9 mouse cellular contexts compared by ENCODE assay signal in genomic region chr12:100166177-100166576, GRCm38 (mm10). TPM values are rescaled to one million over a fixed set of nuclear protein-coding genes. Genes with fewer than 3 reads are reported as not detected.
DNase-seq lines count a peak whose midpoint lies in the region; ATAC-seq lines count a peak whose summit lies in the region.
"Had no signal": no experiment of that assay in that cellular context is flagged by ENCODE, and none has a peak within 500 bp of the region (broad histone marks: within the 10 kb centered on the region; RNA-seq: fewer than 3 reads in every experiment).

No protein-coding gene starts in this region.

- no peaks in the 10 kb centered on the region for H3K27me3 ChIP-seq in forebrain, embryonic 15.5 days

- H3K4me2 ChIP-seq in forebrain, embryonic 15.5 days (replicated peaks) = no peak overlapping the region

- WGBS in forebrain, embryonic 15.5 days = 9% methylated on average over 3 of the region's 3 CpGs

- peak overlapping the region; percentile 77 for H3K27ac ChIP-seq in forebrain, embryonic 15.5 days (replicated peaks)

- H3K36me3 ChIP-seq in forebrain, embryonic 15.5 days = no peaks in the 10 kb centered on the region

- peaks cover 22% of the 10 kb centered on the region for H3K4me1 ChIP-seq in forebrain, embryonic 15.5 days

- H3K9ac ChIP-seq in forebrain, embryonic 15.5 days (replicated peaks) = no peak overlapping the region

- peak; percentile 63 for DNase-seq in layer of hippocampus, adult 11-12 months (ENCODE audit: low spot score)
- no peak for DNase-seq in layer of hippocampus, adult 9-10 months (ENCODE audit: low spot score)
- DNase-seq in ZHBTc4 (ENCODE audit: low read depth, low spot score) = peak; percentile 57
- peak; percentile 35 to 62 for DNase-seq in kidney, postnatal 36 days
- peak; percentile 59 to 72 for DNase-seq in lung, postnatal 4 days
- peak; percentile 52 to 60 for DNase-seq in right cerebral cortex, postnatal 36 days (ENCODE audit: low spot score in 2 of 2)
- DNase-seq in urinary bladder, adult 2 months (ENCODE audit: low spot score) = no peak

- no peak overlapping the region for H3K4me3 ChIP-seq in forebrain, embryonic 15.5 days
- H3K4me3 ChIP-seq: myocyte had no signal

- ATAC-seq in forebrain, embryonic 15.5 days (replicated peaks) = peak; percentile 92

- H3K9me3 ChIP-seq in forebrain, embryonic 15.5 days = no peaks in the 10 kb centered on the region

RNA-seq across cellular contexts. Expression of gene Nrde2, which starts 6.7 kb away (rescaled TPM):
- polyA plus RNA-seq in forebrain, embryonic 15.5 days (2015; fragmentation: Nextera tagmentation; extraction: Ambion mirVana) = 16.5 and 16.6 TPM in 2 replicates
- 10.0 and 12.9 TPM in 2 replicates for polyA plus RNA-seq in urinary bladder, adult 2 months (2012; rRNA removed)

RNA-seq across cellular contexts. Expression of gene Calm1, which starts 33.1 kb away (rescaled TPM):
- polyA plus RNA-seq in forebrain, embryonic 15.5 days (2015; fragmentation: Nextera tagmentation; extraction: Ambion mirVana) = 2,112 and 2,174 TPM in 2 replicates
- polyA plus RNA-seq in urinary bladder, adult 2 months (2012; rRNA removed) = 289 and 307 TPM in 2 replicates

RNA-seq across cellular contexts. Expression of gene Psmc1, which starts 56.2 kb away (rescaled TPM):
- polyA plus RNA-seq in forebrain, embryonic 15.5 days (2015; fragmentation: Nextera tagmentation; extraction: Ambion mirVana) = 272 and 277 TPM in 2 replicates
- polyA plus RNA-seq in urinary bladder, adult 2 months (2012; rRNA removed) = 108 and 118 TPM in 2 replicates

Comparison
In these comparisons a context has a peak if more than half of its experiments do, and no peak if none do; other contexts are left out.
1. DNase-seq: peak in layer of hippocampus, adult 11-12 months (single experiment), ZHBTc4 (single experiment), kidney, postnatal 36 days (2 of 2), lung, postnatal 4 days (2 of 2) and right cerebral cortex, postnatal 36 days (2 of 2); none in layer of hippocampus, adult 9-10 months (single experiment) and urinary bladder, adult 2 months (single experiment).